Mouse (Mus musculus): ENCODE measurements around the gene Cd207. TPM values are rescaled to one million over a fixed set of nuclear protein-coding genes. Genes with fewer than 3 reads are reported as not detected.
"Not testable (repeated sequence)": the region's sequence is repeated elsewhere in the genome, so short reads cannot be mapped to it uniquely, and the experiment has no call there.

The Cd207 gene
- total RNA-seq, 1 experiment from 2014 or later: not detected

DNA sequence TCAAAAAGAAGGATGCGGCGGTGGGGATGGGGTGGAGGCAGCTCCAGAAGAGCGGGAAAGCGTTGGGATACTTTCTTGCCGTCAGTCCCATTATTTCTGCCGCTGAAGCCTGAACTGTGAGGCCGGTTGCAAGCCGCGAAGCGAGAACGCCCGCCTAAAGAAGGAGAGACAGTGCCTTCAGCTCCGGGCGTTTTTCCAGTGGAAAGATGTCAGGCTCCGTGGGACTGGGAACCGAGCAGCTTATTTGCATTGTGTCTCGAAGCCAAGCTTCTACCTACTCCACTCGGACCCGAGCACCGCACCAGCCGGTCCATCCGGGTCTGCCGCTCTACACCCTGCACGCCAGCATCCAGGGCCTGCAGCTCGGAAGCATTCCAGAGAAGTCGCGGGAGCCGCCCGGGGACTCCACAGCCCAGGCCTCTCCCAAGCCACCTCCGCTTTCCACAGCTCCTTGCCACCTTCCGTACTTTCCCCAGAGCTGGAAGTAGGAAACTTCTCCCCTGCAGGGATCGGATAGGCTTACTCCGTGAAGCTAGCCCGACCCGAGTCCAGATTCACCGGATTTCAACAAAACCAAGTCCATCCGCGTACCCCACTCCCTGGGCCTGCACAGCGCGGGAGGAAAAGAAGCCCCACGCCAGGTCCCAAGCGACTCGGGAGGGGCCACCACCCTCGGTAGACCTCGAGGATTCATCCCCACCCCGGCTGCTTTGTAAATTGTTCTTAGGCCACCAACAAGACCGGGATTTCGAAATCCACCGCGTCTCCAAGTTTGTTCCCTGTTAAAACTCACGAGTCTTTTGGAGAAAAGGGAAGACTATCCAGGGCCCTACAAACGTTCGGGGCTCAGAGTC, 24.7 kb upstream of the Cd207 start:
- no peak for ATAC-seq (replicated peaks; ENCODE audit: insufficient number of reproducible peaks, low FRiP score, low TSS enrichment, poor library complexity, severe bottlenecking)

DNA sequence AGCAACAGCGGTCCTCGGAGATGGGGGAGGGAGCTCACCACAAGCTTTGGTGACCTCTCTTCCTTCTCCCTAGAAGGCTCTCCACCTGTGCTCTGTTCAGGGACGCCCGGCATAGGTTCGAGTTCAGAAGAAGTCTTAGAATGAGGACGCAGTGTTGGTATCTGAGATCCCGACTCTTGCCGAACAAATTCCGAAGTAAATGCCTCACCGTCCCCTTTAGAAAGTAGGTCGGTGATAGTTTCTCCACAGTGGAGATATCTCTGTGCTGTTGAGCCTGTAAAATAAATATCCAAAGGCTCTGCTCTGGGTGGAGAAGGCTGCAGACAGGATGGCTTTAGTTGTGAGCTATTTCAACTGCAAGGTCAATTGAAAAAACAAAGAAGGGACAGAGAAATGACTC, 23.3 kb upstream of the Cd207 start:
- ATAC-seq (replicated peaks; ENCODE audit: insufficient number of reproducible peaks, low FRiP score, low TSS enrichment, poor library complexity, severe bottlenecking): no peak

DNA sequence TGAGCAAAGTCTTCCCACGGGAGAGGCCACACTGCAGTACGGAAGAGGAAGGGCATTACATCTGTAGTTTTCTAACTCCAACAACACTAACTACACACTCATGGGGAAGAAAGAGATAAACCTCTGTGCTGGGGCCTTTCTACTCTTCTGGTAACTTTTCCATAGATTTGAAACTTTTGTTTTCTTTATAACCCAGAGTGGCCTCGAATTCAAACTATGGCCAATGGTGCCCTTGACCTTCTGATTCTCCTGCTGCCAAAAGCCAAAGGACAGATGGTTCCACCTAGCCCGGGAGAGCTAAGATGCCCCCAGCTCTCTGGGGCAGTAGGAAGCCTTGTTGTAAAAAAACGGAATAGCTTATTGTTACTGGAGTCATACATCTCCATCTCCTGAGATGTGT, 22.3 kb upstream of the Cd207 start:
- ATAC-seq (replicated peaks; ENCODE audit: insufficient number of reproducible peaks, low FRiP score, low TSS enrichment, poor library complexity, severe bottlenecking): no peak

DNA sequence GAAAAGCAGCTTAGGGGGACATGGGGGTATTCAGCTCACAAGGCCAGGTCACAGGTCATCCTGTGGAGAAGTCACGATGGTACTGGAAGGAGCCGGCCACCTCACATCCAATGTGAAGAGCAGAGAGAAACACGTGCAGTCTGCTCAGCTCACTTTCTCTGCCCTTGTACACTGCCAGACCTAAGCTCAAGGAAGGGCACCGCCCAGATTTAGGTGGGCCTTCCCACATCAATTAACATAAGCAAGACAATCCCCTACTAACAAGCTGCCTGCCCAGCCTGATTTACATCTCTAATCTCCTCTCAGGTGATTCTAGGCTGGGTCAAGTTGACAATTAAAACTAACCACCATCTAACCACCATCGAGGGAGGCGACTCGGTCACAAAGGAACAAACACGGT, 20.3 kb upstream of the Cd207 start:
- ATAC-seq (replicated peaks; ENCODE audit: insufficient number of reproducible peaks, low FRiP score, low TSS enrichment, poor library complexity, severe bottlenecking): no peak

DNA sequence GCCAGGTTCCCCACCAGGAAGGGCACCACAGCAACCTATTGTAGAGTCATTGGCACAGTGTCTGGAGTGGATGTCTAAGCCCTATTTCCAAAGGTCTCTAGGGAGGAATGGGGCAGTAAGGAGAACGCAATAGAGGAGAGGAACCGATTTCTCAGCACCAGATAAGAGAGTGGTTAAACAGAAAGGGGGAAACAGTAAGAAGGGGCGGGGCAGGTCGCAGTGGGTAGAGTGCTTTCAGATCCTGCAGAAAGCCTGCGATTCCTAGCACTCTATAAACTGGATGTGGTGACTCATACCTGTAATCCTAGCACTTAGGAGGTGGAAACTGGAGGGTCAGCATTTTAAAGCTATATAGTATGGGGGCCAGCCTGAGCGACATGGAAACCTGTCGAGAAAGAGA, 19.0 kb upstream of the Cd207 start:
- no peak for ATAC-seq (replicated peaks; ENCODE audit: insufficient number of reproducible peaks, low FRiP score, low TSS enrichment, poor library complexity, severe bottlenecking)

DNA sequence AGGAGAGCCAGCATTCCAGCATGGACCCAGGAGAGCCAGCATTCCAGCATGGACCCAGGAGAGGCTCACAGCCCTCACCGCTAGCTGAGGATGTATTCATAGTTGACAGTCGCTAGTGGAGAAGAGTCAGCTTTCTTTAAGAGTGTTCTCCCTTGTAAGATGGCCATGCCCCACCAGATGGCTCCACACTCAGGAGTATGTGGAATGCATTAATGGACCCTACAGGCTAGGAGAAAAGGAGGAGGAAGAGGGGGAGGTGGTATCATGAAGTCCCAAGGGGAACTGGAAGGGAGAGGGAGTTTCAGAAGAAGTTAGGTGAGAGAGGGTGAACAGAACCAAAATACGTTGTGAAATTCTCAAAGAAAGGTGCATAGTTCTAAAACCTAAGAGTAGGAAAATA, 18.1 kb upstream of the Cd207 start:
- no peak for ATAC-seq (replicated peaks; ENCODE audit: insufficient number of reproducible peaks, low FRiP score, low TSS enrichment, poor library complexity, severe bottlenecking)

DNA sequence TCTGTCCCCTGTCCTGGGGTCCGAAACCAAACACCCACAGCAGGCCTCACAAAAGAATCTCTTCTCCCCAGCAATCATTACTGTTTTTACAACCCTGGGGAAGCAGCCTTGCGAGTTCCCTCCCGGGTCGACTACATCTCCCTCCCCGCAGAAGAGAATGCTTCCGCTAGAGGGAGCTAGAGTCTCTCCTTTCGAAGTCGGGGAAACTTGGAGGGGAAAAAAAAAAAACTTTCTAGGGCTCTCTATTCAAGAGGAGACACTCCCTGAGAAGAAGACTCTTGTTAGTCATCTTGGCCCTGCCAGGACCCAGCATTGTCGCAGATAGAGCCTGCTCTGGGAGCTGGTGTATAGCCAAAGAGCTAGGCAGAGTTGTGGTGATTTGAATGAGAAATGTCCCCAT, 16.2 kb upstream of the Cd207 start:
- ATAC-seq (replicated peaks; ENCODE audit: insufficient number of reproducible peaks, low FRiP score, low TSS enrichment, poor library complexity, severe bottlenecking): no peak

DNA sequence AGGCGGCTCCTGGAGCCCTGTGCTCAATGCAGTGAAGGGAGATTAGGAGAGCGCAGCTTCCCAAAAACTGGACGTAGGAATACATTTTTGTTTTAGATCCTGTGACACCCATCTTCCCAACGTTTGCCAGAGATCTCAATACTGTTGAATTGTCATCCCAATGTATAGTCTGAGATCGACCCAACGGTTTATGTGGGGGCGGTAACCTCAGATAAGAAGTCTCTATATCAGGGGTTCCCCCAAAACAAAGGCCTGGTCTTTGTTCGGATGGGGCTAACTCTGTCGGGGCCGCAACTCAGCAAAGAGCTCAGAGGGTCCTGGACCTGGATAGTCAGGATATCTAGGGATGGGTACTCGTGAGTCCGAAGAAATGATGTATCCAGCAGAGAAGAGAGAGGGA, 15.3 kb upstream of the Cd207 start:
- ATAC-seq (replicated peaks; ENCODE audit: insufficient number of reproducible peaks, low FRiP score, low TSS enrichment, poor library complexity, severe bottlenecking): no peak

DNA sequence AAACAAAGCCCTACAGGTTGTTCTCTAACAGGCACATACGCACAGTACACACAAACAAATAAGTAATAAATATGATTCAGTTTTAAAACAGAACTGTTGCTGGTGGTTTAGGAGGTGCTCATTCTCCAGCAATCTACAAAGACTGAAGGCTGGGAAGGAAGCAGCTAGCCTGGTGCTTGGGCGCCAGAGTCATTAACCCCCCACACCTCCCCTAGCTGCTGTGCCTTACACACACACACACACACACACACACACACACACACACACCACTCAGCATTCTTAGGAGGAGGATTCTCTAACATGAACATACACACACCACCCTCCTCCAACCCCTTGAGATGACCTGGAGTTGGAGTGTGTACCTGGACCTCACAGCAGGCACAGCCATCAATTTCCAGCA, 13.3 kb upstream of the Cd207 start:
- no peak for ATAC-seq (replicated peaks; ENCODE audit: insufficient number of reproducible peaks, low FRiP score, low TSS enrichment, poor library complexity, severe bottlenecking)

DNA sequence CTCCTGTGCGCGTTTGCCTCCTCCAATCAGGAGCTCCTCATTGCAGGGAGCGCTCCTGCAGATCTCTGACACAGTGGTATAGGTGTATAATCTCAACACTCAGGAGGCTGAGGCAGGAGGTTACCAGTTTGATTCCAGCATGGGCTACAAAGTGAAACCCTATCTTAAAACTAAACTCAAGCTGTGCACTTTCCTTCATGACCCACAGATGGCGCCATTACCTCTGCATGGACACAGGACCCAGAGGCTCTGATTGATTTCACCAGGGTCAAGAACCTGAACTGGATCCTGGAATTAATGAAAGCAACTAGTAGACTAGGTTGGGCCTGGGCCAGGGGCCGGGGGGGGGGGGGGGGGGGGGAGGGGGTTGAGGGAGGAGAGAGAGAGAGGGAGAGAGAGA, 12.6 kb upstream of the Cd207 start:
- ATAC-seq (replicated peaks; ENCODE audit: insufficient number of reproducible peaks, low FRiP score, low TSS enrichment, poor library complexity, severe bottlenecking): 0 out of 2 replicates have a peak, but pooled peaks have one; percentile 48

DNA sequence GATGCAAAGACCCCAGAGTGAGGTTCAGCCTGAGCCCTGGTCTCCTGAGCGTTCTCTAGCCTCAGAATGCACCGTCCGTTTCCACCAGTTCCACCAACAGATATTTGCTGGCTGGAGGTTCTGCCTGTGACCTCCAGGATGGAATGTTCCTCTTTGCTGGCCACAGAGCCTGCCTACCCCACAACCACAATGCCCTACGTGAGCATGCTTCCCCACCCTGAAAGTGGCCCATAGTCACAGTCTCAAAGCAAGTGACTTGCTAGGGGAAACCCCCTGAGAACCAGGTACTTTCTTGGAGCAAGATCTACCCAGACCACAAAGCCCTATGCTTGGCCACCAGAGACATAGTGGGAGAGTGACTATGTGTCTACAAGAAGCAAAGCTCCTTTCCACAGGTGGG, 11.7 kb upstream of the Cd207 start:
- no peak for ATAC-seq (replicated peaks; ENCODE audit: insufficient number of reproducible peaks, low FRiP score, low TSS enrichment, poor library complexity, severe bottlenecking)

DNA sequence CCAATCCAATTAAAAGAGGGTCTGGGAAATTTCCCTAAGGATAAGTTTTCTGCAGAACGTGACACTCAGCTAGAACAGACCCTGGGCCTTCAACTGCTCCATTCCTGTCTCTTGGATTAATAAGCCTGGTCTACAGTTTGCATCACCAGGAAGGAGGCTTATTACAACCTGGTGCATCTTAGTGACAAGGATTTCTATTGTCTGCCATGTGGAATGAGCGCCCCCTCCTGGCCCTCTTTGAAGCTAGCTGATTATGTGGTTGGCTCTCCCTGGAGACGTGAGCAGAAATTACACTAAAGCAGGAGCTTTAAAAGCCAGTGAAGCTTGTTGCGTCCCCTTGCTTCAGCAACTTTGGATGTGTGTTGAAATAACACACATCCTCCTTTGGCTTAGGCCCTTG, 4.3 kb downstream of the Cd207 start:
- ATAC-seq (replicated peaks; ENCODE audit: insufficient number of reproducible peaks, low FRiP score, low TSS enrichment, poor library complexity, severe bottlenecking): no peak

DNA sequence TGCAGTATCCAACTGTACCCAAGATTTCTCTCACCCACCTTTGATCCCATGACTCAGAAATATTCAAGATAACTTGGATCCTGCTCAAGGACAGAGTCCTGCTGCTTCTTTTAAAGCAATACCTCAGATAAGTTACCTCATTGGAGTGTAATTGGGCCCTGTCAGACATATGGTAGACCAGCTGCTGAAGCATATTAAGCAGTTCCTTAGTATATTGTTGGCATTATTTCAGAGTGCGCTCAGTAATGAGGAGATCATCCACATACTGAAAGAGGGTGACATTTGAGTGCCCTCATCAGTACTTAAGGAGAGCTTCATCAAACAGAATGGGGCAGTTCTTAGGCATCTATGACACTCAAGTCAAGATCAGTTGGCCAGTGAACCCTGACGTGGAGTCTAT, 12.6 kb downstream of the Cd207 start:
- no peak for ATAC-seq (replicated peaks; ENCODE audit: insufficient number of reproducible peaks, low FRiP score, low TSS enrichment, poor library complexity, severe bottlenecking)

DNA sequence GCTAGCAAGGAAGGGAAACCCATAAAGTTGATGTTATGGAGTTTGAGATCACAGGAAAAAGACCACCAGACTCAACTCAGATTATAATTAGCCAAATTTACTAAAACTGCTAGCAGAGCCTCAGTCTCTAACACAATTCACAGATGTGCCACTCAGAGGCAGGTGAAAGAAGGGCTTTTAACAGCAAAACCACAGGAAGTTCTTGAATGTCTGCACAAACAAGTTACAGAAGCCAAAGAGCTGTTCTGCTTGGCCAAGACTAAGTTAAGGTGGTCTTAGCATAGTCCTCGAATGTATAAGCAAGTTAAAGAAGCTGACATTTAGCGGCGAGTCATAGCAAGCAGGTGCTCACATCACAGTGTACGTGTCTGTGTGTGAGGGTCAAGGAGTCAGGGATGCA, 16.8 kb downstream of the Cd207 start:
- ATAC-seq (replicated peaks; ENCODE audit: insufficient number of reproducible peaks, low FRiP score, low TSS enrichment, poor library complexity, severe bottlenecking): no peak

DNA sequence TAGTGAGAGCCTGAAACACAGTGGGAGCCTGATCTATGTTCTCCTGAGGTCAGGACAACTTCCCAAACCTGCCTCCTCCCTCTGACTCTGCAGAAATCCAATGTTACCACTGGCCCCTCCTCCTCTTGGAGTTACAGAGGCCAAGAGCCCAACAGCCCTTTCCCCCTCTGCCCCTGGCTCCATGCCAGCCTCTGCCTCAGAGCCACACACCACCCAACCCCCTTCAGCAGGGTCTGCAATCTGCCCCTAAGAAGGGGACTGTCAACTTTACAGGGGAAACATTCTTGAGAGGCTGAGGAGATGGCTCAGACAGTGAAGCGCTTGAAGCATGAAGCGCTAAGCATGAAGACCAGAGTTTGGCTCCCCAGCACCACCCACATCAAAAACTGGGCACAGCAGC, 21.6 kb downstream of the Cd207 start, which contains the start of gene Clec4f:
Clec4f (minus strand) TSS at position 101 of the 400 bp plus-strand sequence.
- no peak for ATAC-seq (replicated peaks; ENCODE audit: insufficient number of reproducible peaks, low FRiP score, low TSS enrichment, poor library complexity, severe bottlenecking)

DNA sequence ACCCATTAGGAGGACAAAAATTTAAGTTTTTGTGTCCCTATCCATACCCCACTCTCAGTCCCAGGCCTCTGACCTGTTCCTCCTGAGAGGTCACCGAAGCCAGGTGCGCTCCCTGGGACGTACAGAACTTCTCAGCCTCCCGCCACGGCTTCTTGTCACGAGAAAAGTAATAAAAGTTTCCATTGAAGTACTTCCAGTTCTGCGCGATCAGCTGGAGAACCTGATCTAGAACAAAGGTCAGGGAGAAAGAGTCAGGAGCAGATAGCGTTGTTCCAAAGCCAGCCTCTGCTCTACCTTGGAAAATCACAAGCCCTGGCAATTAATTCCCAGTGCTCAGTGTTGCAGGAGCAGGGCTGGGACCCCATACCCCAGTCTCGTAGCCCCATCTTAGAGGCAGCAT, 30.9 kb downstream of the Cd207 start:
- no peak for ATAC-seq (replicated peaks; ENCODE audit: insufficient number of reproducible peaks, low FRiP score, low TSS enrichment, poor library complexity, severe bottlenecking)

DNA sequence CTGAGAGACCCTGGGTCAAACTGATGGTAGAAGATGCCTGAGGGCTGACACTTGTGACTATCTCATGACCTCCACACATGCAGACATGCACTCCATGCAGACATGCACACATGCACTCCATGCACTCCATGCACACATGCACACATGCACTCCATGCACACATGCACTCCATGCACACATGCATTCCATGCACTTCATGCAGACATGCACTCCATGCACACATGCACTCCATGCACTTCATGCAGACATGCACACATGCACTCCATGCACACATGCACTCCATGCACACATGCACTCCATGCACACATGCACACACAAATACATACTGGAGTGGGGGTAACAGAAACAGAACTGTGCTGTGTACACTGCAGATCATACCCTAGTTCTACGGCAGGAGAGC, 42.3 kb downstream of the Cd207 start:
- no peak for ATAC-seq (replicated peaks; ENCODE audit: insufficient number of reproducible peaks, low FRiP score, low TSS enrichment, poor library complexity, severe bottlenecking)

DNA sequence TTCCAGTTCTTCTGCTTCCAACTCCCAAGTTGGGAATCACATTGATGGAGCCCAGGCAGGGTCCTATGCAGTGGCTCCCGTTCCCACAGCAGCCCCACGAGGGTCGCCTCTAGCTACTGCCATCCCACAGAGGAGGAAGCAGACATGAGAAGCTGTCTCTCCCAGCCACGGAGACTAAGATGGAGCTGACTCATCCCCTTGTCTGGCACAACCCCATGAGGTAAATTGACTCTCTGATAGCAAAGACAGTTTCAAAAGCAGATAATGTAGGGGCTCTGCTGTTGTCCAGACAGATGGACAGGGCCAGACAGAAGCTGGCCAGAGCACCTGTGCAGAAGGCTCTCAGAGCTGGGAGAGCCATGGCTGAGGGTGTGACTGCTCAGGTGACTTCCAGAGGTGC, 43.0 kb downstream of the Cd207 start:
- ATAC-seq (replicated peaks; ENCODE audit: insufficient number of reproducible peaks, low FRiP score, low TSS enrichment, poor library complexity, severe bottlenecking): not testable (repeated sequence)

DNA sequence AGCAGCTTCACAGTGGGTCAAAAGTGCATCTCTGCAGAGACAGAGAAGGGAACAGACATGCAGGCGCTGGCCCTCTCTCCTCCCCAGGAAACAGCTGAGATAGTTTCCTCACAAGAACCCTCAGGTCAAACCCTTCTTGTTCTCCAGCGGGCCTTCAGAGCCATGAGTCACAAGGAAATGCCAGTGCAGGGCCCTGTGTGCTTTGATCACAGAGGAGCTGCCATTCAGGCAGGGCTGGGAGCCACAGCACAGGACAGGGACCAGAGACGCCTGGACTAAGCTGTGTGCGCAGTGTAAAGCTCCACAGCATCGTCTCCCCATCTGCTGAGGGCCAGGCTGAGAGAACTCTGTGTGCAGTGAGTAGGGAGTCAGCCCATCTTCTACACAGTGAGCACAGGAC, 43.6 kb downstream of the Cd207 start:
- not testable (repeated sequence) for ATAC-seq (replicated peaks; ENCODE audit: insufficient number of reproducible peaks, low FRiP score, low TSS enrichment, poor library complexity, severe bottlenecking)

DNA sequence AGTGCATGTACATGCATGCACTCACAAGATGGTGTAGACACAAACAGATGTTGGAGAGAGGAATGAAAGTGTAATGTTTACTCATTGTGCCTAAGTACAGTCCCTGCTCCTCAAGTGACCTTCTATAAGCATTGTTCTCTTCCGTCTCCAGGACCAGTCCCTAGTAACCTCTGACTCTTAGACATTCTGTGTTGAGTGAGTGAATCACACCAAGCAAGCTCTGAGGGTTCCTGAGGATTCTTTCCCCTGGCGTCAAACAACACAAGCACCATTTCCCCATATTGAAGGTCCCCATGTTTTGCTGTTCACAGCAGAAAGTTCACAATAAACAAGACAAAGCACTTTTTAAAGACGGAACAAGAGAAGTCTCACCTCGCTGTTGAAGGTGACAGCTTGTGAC, 45.8 kb downstream of the Cd207 start:
- ATAC-seq (replicated peaks; ENCODE audit: insufficient number of reproducible peaks, low FRiP score, low TSS enrichment, poor library complexity, severe bottlenecking): no peak

DNA sequence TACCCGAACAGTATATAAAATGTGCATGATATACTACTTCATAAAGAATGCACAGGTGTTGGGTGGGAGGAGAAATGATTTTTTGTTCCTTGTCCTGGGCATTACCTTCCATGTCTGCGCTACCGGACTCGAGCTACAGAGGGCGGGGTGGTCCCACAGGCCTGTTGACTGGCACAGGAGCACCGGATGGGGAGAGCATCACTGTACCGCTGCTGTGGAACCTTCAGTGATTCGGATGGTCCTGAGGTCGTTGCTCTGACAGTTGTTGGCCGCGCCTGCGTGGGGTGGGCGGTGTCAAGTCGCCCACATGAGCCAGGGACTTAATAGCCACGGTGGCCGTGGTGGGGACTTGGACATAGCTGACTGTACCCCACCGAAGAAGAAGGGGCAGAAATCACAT, 50.9 kb downstream of the Cd207 start:
- no peak for ATAC-seq (replicated peaks; ENCODE audit: insufficient number of reproducible peaks, low FRiP score, low TSS enrichment, poor library complexity, severe bottlenecking)

All from monocyte, adult 5-6 weeks (primary cell).